Mouse (Mus musculus): ENCODE data around the gene Dct.

- no peak for TF ChIP-seq CTCF (conservative IDR thresholded peaks at IDR 0.05; ENCODE audit: low read length)
- TF ChIP-seq NANOG (IDR thresholded peaks at IDR 0.05; ENCODE audit: borderline replicate concordance, low read length) = no peak
- no peak for TF ChIP-seq POU5F1 (IDR thresholded peaks at IDR 0.05; ENCODE audit: borderline replicate concordance, low read length)
These were observed 648 bp downstream of the Dct start for GRCm38 (mm10) chr14:118051396-118051795.

All from E14TG2a.4 (cell line).